Mouse (Mus musculus) cerebellum, adult 11 months (tissue): Measurements from ENCODE around the gene A930017K11Rik.
A peak's percentile ranks its signal among the peaks of the same experiment; 100 is the strongest.

ENCODE experiments used
- DNase-seq: peaks from one replicate; pipeline ENCODE4 v3.0.0; 2022

Gene A930017K11Rik

GRCm38 (mm10) chr17:25958771-25959494 lies 6.6 kb upstream of the A930017K11Rik start:
- peak; percentile 56 for DNase-seq

DNA sequence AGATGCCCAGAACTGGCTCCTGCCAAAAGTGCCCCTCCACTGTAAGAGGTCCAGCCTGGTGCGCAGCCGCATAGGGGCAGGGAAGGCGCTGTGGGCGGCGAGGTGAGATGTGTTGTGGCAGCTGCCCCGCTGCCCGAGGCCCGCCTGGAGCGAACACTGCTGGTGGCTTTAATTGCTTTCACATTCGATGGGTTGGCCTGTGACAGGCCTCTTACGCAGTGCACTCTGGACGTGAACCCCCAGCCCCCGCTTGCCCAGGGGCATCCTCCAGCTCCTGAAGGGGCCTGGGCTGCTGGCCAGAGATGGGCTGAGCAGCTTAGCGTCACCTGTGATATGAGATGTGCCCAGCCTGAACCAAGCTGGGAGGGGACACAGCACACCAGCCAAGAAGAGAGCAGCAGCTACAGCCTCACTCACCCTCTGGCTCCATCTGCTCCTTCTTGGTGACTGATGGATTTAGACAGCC lies 5.3 kb upstream of the A930017K11Rik start:
- DNase-seq: peak; percentile 58

DNA sequence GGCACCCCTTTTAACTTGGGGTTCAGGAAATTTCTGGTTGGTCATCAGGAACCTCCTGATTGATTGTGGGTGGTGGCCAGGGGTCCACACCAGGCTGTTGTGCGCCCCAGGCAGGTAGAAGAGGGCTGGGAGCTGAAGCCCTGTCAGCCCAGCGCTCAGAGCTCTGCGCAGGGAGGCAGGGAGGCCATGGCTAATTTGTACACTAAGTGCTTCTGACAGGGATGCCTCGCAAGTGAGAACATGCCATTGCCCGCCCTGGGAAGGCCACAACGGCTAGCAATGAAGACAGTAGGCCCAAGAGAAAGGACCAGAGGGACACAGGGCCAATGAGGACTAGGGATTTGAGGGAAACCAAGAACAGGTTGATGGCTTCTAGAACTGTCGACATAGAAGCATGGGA lies 4.3 kb upstream of the A930017K11Rik start:
- no peak for DNase-seq

DNA sequence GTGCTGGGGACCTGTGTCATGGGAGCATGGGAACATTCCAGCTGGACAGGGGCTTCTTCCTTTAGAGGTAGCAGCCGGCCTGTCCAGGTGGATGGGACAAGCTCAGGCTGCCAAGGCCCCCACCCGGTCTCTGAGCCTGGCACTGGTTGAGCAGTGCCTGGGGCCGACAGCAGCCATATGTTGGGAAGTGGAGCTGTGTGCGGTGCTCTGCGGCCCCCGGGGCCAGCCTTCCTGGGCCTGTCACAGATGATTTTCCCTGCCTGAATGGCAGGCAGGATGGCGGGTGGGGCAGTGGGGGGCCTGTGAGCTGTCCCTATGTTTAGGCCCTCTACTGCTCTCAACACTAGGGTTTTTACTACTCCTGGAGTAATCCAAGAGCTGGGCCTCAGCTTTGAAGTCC lies 3.8 kb upstream of the A930017K11Rik start:
- peak; percentile 85 for DNase-seq

GRCm38 (mm10) chr17:25955736-25956135 lies 3.4 kb upstream of the A930017K11Rik start:
- no peak for DNase-seq

DNA sequence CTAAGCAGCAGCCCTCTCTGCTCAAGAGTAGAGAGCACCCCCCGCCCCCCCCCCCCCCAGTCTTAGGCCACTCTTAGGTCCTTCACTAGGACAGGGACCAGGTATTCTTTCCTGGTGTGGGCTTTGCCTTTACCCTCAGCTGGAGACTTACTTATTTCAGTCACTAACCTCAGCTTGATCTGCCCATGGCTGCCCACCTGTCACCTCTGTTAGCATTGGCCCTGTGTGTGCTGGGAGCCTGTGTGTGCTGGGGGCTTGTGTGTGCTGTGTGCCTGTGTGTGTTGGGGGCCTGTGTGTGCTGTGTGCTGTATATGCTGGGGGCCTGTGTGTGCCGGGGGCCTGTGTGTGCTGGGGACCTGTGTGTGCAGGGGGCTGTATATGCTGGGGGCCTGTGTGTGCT lies 2.3 kb upstream of the A930017K11Rik start:
- DNase-seq: no peak

GRCm38 (mm10) chr17:25953161-25953560 lies 796 bp upstream of the A930017K11Rik start:
- DNase-seq: peak; percentile 72

DNA sequence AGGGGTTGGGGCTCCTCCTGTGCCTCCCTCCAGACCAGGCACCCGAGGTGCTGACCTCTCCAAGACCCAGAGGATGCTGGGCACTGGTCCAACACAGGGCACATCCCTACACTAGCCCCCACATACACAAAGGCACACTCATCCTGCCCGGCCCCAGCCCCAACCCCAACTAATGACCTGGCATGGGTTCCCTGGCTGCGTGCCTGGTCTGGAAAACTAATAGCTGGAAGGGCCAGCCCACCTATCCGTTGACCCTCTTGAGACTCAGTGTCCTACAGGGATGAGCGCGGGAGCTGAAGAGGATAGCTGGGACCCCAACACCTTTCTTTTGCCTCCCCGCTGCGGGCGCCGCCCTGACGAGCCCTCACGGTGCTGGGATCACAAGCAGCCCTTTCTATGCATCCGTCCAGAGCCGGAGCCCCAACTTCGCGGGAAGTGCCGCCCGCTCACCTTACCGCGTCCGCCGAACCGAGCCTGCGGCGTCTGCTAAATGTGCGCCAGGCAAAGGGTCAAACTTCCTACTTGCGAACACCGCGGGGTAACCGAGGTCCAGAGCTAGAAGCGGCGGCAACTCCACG lies 1.1 kb downstream of the A930017K11Rik start:
- peak; percentile 63 for DNase-seq

DNA sequence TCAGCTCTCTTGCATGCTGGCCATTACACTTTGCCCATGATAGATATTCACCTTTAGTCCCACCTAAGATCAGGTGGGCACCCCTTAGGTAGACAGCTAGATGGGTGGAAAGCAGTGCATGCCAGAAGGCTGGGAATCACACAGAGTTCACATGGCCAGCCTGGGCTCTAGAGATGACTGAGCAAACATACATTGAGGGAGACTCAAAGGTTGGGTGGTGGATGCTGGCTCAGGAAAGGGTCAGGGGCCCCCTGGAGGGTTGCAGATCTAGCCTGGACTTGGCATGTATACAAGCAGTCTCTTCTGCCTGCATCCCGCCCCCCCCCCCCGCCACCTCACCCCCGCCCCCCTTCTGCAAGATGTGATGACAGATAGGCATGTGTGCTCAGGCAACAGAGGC lies 1.7 kb downstream of the A930017K11Rik start:
- DNase-seq: no peak

- no peak for DNase-seq
Measured at GRCm38 (mm10) chr17:25949981-25950380, 2.4 kb downstream of the A930017K11Rik start.

GRCm38 (mm10) chr17:25948051-25948450 lies 4.3 kb downstream of the A930017K11Rik start:
- no peak for DNase-seq

DNA sequence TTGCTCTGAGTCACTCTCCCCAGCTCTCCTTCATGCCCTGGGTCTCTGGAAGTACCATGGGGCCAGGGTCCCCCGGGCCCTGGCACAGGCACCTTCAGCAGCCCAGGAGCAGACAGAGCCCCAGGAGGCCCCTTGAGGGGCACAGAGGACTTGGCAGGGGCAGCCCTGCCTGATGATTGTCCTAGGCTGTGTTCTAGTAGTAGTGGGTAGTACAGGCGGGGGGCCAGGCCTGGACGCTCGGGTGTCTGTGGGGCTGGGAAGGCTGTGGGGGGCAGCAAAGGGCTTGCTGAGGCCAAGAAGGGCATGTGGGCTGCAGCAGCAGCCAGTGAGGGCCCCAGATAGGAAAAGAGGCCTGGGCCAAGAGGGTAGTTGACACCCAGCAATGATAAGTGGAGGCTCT lies 4.8 kb downstream of the A930017K11Rik start:
- DNase-seq: no peak

DNA sequence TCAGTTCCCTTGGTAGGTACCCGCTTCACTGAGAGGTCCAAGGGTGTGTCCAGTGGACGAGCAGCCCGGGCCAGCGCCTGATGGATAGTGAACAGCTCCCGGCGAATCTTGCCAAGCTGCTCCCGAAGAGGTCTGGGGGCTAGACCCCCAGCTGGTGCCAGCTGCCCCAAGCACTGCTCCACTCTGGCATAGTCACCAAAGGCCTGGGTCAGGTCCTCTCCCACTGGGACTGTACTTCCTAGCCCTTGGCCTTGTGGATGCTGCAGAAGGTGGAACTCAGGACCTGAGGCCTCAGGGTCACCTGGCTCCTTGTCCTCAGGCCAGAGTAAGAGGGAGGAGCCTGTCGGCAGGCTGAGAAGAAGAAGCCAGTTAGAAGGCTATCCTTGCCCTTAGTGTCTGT lies 5.5 kb downstream of the A930017K11Rik start:
- DNase-seq: no peak

DNA sequence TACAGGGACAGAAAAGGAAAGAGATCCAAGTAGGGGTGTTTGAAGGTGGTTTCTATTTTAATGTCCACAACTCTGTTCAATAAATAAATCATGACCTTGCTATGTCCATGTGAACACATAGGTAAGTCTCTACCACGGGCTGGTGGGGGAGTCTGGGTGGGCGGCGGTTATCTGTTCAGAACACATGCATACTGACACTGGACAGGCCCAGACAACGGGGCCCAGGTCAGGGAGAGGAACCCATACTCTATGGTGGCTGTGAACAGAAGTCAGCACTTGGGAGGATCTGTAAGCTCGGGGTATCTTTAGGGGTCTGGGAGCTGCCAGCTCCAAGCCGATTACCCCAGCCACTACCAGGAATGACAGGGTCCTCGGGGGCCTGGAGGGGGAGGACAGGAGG lies 6.0 kb downstream of the A930017K11Rik start:
- DNase-seq: no peak

GRCm38 (mm10) chr17:25945517-25946155 lies 6.7 kb downstream of the A930017K11Rik start:
- no peak for DNase-seq

DNA sequence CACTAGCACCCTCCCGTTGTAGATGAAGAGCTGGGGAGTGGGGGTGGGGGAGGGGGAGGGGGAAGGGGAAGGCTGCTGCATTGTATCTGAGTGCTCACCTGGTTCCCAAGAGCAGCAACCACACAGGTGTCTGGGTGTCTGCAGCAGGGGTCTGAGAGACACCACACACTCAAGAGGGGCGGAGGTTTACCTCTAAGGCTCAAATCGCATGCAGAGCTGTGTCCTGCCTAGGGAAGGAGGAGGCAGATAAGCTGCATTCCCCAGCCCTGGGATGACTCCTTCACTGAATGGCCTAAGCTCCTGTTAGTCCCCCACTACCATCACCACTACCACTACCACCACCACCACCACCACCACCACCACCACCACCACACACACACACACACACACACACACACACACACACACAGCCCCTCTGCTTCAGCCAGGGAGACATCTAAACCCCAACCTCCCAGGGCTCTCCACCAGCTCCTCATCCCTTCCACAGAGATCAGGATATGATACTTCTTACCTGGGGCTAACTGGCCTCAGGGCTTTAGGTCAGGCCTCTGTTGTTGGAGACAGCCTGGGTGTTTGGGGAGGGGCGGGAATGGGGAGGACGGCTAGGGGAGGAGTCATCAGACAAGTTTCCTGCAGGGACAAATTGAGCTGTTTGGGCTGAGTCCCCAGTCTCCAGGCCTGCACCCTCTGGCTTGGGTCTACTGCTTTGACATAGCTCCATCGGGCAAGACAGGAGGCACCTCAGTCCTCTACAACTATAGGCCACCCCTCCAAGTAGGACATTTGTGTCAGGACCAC lies 7.8 kb downstream of the A930017K11Rik start, which contains the start of the genes Pigq and Nhlrc4:
Gene Pigq, minus strand, starts transcription at position 571 of the 798 bp plus-strand sequence.
Gene Nhlrc4, minus strand, starts transcription at position 596 of the 798 bp plus-strand sequence.
- DNase-seq: no peak

DNA sequence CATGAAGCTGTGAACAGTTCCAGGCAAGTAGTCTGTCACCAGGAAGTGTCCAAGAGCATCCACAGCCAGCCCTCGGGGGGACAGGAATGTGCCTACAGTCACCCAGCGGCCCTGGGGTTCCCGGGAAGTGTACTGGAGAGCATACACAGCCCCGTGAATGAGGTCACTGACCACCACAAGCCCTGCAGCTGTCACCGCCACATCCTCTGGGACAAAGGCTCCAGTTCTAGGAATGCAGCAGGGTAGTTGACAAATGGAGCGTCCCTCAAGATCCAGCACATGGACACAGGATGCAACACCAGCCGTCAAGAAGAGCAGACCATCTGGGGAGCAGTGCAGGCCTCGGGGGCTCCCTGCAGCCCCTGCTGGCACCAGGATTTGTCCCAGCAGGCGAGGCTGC lies 8.6 kb downstream of the A930017K11Rik start:
- DNase-seq: no peak

GRCm38 (mm10) chr17:25943221-25943620 lies 9.1 kb downstream of the A930017K11Rik start:
- no peak for DNase-seq

- no peak for DNase-seq
Measured at GRCm38 (mm10) chr17:25942597-25943151, 9.7 kb downstream of the A930017K11Rik start.

- DNase-seq: peak; percentile 76
Measured at GRCm38 (mm10) chr17:25941511-25942241, 10.7 kb downstream of the A930017K11Rik start.

DNA sequence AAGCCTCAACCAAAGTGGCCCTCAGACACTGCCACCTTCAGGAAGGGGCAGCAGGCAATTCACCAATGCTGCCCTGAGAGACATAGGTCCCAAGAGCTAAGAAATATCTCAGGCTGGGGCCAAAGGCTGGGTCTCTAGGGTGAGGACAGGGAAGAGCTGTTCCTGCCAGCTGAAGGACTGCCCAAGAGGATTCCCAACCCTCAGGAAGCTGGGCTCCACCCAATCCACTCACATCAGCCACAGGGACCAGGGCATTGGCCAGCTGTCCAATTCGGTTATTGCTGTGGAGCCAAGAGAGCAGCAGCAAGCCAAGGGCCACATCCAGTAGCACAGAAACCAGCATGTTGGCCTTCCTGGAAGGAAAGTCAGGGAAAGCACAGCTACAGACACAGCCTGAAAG lies 17.8 kb downstream of the A930017K11Rik start:
- no peak for DNase-seq

DNA sequence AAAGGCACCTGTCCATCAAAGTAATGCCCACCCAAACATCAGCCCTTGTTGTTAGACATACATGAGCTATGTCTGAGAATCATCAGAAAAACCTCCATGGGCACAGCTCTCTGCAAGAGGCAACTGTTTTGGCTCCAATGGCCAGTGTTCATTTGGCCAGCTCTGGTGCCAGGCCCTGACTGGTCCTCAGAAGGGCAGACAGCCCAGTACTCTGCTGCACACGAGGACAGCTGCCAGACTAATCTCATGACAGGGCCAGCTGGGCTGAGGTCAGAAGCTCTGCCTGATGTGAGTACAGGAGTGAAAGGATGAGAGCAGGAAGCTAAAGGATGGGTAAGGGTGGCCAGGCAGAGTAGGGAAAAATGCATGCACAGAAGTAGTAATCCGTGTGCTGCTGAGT lies 27.0 kb downstream of the A930017K11Rik start:
- DNase-seq: no peak
